Mouse (Mus musculus): ENCODE measurements around the gene Stambpl1.

DNA sequence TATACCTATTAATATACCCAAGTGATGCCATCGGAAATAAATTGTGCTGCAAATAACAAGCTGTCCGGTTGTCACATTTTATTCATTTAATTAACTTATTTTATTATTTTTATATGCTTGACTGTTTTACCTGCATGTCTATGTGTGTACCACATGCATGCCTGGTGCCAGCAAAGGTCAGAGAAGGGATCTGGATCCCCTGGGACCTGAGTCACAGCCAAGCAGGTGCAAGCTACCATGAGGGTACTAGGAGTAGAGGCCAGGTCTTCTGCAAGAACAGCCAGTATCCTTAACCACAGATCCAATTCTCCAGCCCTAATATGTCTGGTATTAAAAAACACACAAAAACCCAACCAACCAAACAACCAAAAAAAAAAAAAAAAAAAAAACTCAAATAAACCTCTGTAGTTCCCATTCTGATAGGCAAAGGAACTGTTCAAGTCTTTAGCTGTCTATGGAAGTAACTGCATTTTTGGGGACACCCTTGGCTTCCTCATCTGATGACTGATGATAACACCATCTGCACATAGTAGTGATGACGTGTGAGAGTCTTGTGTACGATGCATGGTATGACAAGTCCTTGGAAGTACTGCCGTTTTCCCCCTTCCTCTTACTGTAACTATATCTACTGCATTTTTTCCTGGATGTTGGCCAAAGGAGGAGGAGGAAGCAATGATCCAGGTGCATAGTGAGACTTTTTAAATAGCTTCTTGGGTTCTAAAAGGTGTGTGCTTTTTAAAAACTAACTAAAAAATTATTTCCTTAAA is 48.4 kb downstream of the Stambpl1 start:
- TF ChIP-seq POLR2A (IDR thresholded peaks at IDR 0.05; ENCODE audit: borderline replicate concordance, low read depth, low read length) = no peak
- TF ChIP-seq CTCF (IDR thresholded peaks at IDR 0.05; ENCODE audit: low read depth, low read length) = no peak

All from bone marrow macrophage, adult 2 months (primary cell).